Mouse (Mus musculus): Measurements from ENCODE around the gene Dhdh. TPM values are rescaled to one million over a fixed set of nuclear protein-coding genes. Genes with fewer than 3 reads are reported as not detected.
A peak's percentile ranks its signal among the peaks of the same experiment; 100 is the strongest.

Gene Dhdh
- total RNA-seq, 2 experiments from 2014 or later: 14.2 to 18.3 TPM

- no peak for ATAC-seq (ENCODE audit: poor library complexity, severe bottlenecking)
Observed at GRCm38 (mm10) chr7:45456721-45457203, 31.8 kb downstream of the Dhdh start.

GRCm38 (mm10) chr7:45455932-45456696, 32.5 kb downstream of the Dhdh start:
- no peak for ATAC-seq (ENCODE audit: poor library complexity, severe bottlenecking)

- ATAC-seq (ENCODE audit: poor library complexity, severe bottlenecking): no peak
Observed at GRCm38 (mm10) chr7:45454971-45455370, 33.6 kb downstream of the Dhdh start.

GRCm38 (mm10) chr7:45451344-45451982, 37.1 kb downstream of the Dhdh start:
- peak; percentile 98 for ATAC-seq (ENCODE audit: poor library complexity, severe bottlenecking)

- no peak for ATAC-seq (ENCODE audit: poor library complexity, severe bottlenecking)
Observed at GRCm38 (mm10) chr7:45449974-45450373, 38.6 kb downstream of the Dhdh start.

GRCm38 (mm10) chr7:45447325-45447990, 41.1 kb downstream of the Dhdh start:
- peak; percentile 45 for ATAC-seq (ENCODE audit: poor library complexity, severe bottlenecking)

- ATAC-seq (ENCODE audit: poor library complexity, severe bottlenecking): no peak
Observed at GRCm38 (mm10) chr7:45446589-45446988, 42.0 kb downstream of the Dhdh start.

- ATAC-seq (ENCODE audit: poor library complexity, severe bottlenecking): no peak
Observed at GRCm38 (mm10) chr7:45443526-45444420, 44.8 kb downstream of the Dhdh start.

GRCm38 (mm10) chr7:45437521-45438276, 50.9 kb downstream of the Dhdh start, which contains the start of gene Ruvbl2:
TSS of gene Ruvbl2 (minus strand) at chr7:45438096.
- no peak for ATAC-seq (ENCODE audit: poor library complexity, severe bottlenecking)

GRCm38 (mm10) chr7:45437046-45437445, 51.6 kb downstream of the Dhdh start:
- no peak for ATAC-seq (ENCODE audit: poor library complexity, severe bottlenecking)

GRCm38 (mm10) chr7:45436444-45436843, 52.2 kb downstream of the Dhdh start:
- no peak for ATAC-seq (ENCODE audit: poor library complexity, severe bottlenecking)

- no peak for ATAC-seq (ENCODE audit: poor library complexity, severe bottlenecking)
Observed at GRCm38 (mm10) chr7:45435038-45435437, 53.6 kb downstream of the Dhdh start.

- ATAC-seq (ENCODE audit: poor library complexity, severe bottlenecking): peak; percentile 93
Observed at GRCm38 (mm10) chr7:45434203-45435015, 54.2 kb downstream of the Dhdh start, which contains the start of gene Gys1. TSS of gene Gys1 (plus strand) at chr7:45434844.

- no peak for ATAC-seq (ENCODE audit: poor library complexity, severe bottlenecking)
Observed at GRCm38 (mm10) chr7:45433835-45434202, 54.8 kb downstream of the Dhdh start.

- ATAC-seq (ENCODE audit: poor library complexity, severe bottlenecking): no peak
Observed at GRCm38 (mm10) chr7:45426556-45426955, 62.0 kb downstream of the Dhdh start.

- ATAC-seq (ENCODE audit: poor library complexity, severe bottlenecking): no peak
Observed at GRCm38 (mm10) chr7:45421194-45421593, 67.4 kb downstream of the Dhdh start.
